Mouse (Mus musculus): ENCODE measurements around the gene Lipk. TPM values are rescaled to one million over a fixed set of nuclear protein-coding genes. Genes with fewer than 3 reads are reported as not detected.

The Lipk gene
- not detected for total RNA-seq (2023)

DNA sequence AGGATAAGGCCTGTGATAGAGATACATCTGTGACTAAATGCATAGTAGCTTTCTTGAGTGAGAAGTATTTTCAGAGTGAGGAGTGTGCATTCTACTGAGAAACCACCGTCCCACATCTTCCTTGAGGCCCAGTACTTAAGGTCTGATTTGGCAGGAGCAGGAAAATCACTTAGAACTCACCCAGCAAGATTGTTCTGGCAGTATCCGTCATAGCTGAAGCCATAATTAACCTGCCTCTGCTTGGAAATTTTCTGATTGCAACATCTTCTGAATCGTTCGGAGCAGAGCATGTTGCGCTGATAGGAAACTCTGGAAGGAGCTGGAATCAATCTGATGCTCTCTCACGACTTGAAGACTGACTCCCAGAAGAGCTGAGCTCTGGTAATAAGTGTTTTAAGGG, at the start of gene Lipk:
Lipk (plus strand) TSS at position 289 of the 400 bp plus-strand sequence.

GRCm38 (mm10) chr19:33960887-33961286, 47.2 kb upstream of the Lipk start, which contains the start of gene Lipf:
Gene Lipf (plus strand): TSS chr19:33961187.

GRCm38 (mm10) chr19:34066779-34067472, 58.8 kb downstream of the Lipk start, which contains the start of gene Lipn:
Gene Lipn (plus strand): TSS chr19:34067358.

Other genes with a start within 250 kb of the Lipk start
- gene Lipo3, start 246.3 kb upstream of the Lipk start, total RNA-seq (2023): 2.7 TPM
- gene Lipo1, start 220.8 kb upstream of the Lipk start, total RNA-seq (2023): not detected
- gene Lipf, start 47.1 kb upstream of the Lipk start, total RNA-seq (2023): not detected
- not detected for gene Lipn, start 59.1 kb downstream of the Lipk start, total RNA-seq (2023)
- gene Lipm, start 92.6 kb downstream of the Lipk start, total RNA-seq (2023): not detected
- not detected for gene Ankrd22, start 157.8 kb downstream of the Lipk start, total RNA-seq (2023)
- 52.3 TPM for gene Stambpl1, start 183.9 kb downstream of the Lipk start, total RNA-seq (2023)
- gene Acta2, start 247.3 kb downstream of the Lipk start, total RNA-seq (2023): not detected